Mouse (Mus musculus): ENCODE measurements around the gene Cygb. TPM values are rescaled to one million over a fixed set of nuclear protein-coding genes. Genes with fewer than 3 reads are reported as not detected.
"Not testable (repeated sequence)": the region's sequence is repeated elsewhere in the genome, so short reads cannot be mapped to it uniquely, and the experiment has no call there.

Cygb gene
- polyA plus RNA-seq, 1 experiment from 2014 or later = 19.6 TPM

DNA sequence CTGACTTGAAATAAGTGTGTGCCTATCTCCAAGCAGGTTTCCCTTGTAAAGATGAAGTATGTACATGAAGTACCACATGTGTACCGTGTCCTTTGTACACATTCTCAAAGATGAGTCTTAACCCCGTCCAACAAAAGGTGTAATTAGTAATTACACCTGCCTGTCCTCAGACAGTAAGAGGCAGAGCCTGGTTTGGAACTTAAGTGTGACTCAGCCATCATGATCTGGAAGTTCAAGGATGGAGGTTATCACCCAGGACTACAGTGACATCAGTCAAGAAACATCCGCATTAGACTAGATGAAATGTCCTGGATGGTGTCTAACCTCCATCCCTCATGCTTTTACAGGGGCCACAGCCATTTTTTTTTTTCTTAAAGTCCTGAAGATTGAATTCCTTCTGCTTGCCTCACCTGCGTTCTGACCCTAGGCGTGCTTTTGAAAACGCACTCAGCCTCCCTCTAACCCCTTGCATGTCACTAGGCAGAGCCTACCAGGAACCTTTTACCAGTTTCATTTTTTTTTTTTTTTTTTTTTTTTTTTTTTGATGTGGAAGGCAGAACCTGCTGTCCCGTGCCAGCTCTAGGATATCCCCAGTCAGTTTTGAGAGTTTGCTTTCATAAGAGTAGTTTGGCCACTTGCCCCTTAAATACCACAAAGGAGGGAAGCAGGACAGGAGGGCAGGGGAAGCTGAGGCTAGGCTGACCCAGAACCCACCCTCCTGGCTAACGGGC lies 23.8 kb upstream of the Cygb start:
- H3K4me2 ChIP-seq (ENCODE audit: low read depth, low read length) = no peak overlapping the region
- ATAC-seq (ENCODE audit: insufficient read depth, low FRiP score) = no peak
- H3K4me3 ChIP-seq (replicated peaks; ENCODE audit: low read length) = no peak overlapping the region
- no peak overlapping the region for H3K27ac ChIP-seq (ENCODE audit: low read length)
- peaks cover 16% of the 10 kb centered on the region for H3K4me1 ChIP-seq (ENCODE audit: control insufficient read depth, insufficient read depth, low read length)
- no peaks in the 10 kb centered on the region for H3K27me3 ChIP-seq (ENCODE audit: control insufficient read depth, insufficient read depth, low read length)
- no peak overlapping the region for H3K9ac ChIP-seq (ENCODE audit: low read length)
- 70% methylated on average over 8 of the region's 8 CpGs for WGBS
- peaks cover 19% of the 10 kb centered on the region for H3K36me3 ChIP-seq (ENCODE audit: control insufficient read depth, insufficient read depth, low read length)
- H3K9me3 ChIP-seq (replicated peaks; ENCODE audit: control insufficient read depth, low read length) = no peaks in the 10 kb centered on the region

DNA sequence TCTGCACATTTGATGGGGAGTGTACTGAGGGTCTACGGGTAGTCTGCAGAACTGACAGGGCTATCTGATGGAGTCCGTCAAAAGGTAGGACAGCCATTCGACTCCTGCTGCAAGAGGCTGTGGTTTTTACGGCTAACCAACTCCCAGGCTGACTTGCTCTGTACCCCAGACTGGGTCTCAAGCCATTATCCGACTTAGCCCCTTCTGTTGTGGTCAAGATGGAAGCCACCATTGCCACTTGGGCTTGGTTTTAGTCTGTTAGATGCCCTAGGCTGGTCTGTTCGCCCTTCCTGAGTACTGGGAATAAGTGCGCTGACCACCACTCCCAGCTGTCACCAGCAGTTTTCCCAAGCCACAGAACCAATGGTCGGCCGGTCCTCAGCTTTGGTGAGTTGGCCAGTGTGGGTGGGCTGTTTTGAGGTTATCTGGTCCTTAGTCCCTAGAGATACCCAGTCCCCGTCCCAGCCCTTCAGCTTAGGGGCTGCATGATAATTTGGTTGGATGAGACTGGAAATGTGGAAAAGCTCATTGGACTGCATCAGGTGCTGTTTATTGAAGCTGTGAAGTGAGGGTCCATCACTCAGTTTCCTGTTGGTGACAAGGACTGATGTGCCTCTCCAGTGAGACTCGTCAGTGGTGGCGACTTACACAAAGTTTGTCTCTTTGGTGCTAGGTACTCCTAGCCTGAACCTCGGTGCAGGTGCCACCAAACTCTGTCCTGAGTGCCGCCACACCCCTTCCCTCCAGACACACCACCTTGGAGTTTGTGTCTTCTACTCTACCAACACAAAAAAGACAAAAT lies 22.3 kb upstream of the Cygb start:
- Histone ChIP-seq H3K9ac (ENCODE audit: low read length) (no peak overlapping the region), H3K4me3 (replicated peaks; ENCODE audit: low read length) (no peak overlapping the region), H3K4me2 (ENCODE audit: low read depth, low read length) (no peak overlapping the region), H3K27ac (ENCODE audit: low read length) (no peak overlapping the region), H3K9me3 (replicated peaks; ENCODE audit: control insufficient read depth, low read length) (no peaks in the 10 kb centered on the region), H3K36me3 (ENCODE audit: control insufficient read depth, insufficient read depth, low read length) (peaks cover 19% of the 10 kb centered on the region), H3K27me3 (ENCODE audit: control insufficient read depth, insufficient read depth, low read length) (no peaks in the 10 kb centered on the region), H3K4me1 (ENCODE audit: control insufficient read depth, insufficient read depth, low read length) (peaks cover 18% of the 10 kb centered on the region)
- WGBS = 88% methylated on average over 14 of the region's 14 CpGs
- ATAC-seq (ENCODE audit: insufficient read depth, low FRiP score) = no peak

DNA sequence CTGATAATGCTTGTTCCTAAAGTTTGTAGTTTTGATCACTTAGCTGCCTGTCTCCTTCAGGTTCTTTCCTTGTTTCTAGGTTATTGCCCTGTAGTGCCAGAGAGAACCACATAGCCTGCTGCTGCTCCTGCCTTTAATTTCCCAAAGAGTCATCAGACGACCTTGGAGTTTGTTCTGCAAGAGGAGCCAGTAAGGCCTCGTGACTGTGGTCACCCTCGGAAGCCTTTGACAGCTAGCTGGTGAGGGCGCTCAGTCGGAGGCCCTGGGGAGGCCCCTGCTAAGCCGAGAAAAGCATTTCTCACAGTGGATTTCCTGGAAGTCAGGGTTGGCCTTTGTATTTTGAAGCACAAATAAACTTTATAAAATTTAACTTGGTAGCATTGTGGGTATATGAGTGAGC lies 21.3 kb upstream of the Cygb start:
- H3K4me1 ChIP-seq (ENCODE audit: control insufficient read depth, insufficient read depth, low read length) = peaks cover 18% of the 10 kb centered on the region
- H3K4me2 ChIP-seq (ENCODE audit: low read depth, low read length); H3K4me3 ChIP-seq (replicated peaks; ENCODE audit: low read length); H3K9ac ChIP-seq (ENCODE audit: low read length); H3K27me3 ChIP-seq (ENCODE audit: control insufficient read depth, insufficient read depth, low read length); ATAC-seq (ENCODE audit: insufficient read depth, low FRiP score); H3K9me3 ChIP-seq (replicated peaks; ENCODE audit: control insufficient read depth, low read length); H3K27ac ChIP-seq (ENCODE audit: low read length): not testable (repeated sequence)
- peaks cover 19% of the 10 kb centered on the region for H3K36me3 ChIP-seq (ENCODE audit: control insufficient read depth, insufficient read depth, low read length)
- WGBS = 72% methylated on average over 6 of the region's 6 CpGs

DNA sequence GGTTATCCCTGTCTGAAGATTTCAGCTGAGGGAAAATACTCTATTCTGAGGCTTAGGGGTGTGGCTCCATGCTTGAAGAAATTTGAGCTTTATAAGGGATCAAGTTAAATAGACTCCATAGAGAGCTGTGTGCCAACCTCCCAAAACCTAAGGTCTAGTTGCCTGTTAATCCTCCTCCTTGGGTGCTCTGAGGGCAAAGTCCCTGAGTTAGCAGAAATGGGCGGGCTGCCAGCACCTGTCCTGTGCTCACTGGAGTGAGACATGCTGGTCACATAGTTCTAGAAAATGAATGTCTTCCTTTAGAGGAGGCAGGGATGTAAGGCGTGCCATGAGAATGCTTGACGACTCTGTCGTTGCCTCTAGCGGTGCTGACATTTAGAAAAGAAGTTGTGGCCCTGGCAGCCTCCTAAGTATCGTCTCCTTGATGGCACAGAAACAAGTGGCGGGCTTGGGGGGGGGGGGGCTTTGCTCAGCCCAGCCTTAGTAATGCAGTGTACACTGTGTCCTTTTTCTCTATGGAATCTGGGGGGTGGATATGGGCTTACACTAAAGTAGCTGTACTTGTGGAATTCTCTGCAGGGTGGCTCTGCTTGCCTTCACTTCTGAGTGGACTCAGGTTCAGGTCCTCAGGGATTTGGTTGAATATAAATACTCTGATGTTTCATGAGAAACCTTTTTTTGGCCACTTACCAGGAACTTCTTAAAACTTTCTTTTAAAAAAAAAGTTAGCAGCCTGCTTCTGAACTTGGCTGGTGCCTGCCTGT lies 20.7 kb upstream of the Cygb start:
- Histone ChIP-seq H3K36me3 (ENCODE audit: control insufficient read depth, insufficient read depth, low read length) (peaks cover 19% of the 10 kb centered on the region), H3K4me3 (replicated peaks; ENCODE audit: low read length) (no peak overlapping the region), H3K4me1 (ENCODE audit: control insufficient read depth, insufficient read depth, low read length) (peaks cover 18% of the 10 kb centered on the region), H3K27ac (ENCODE audit: low read length) (no peak overlapping the region), H3K27me3 (ENCODE audit: control insufficient read depth, insufficient read depth, low read length) (no peaks in the 10 kb centered on the region), H3K9me3 (replicated peaks; ENCODE audit: control insufficient read depth, low read length) (no peaks in the 10 kb centered on the region), H3K9ac (ENCODE audit: low read length) (no peak overlapping the region), H3K4me2 (ENCODE audit: low read depth, low read length) (no peak overlapping the region)
- peak; percentile 15; the same call in 1 of the 2 replicates for ATAC-seq (ENCODE audit: insufficient read depth, low FRiP score)
- 66% methylated on average over 7 of the region's 7 CpGs for WGBS

DNA sequence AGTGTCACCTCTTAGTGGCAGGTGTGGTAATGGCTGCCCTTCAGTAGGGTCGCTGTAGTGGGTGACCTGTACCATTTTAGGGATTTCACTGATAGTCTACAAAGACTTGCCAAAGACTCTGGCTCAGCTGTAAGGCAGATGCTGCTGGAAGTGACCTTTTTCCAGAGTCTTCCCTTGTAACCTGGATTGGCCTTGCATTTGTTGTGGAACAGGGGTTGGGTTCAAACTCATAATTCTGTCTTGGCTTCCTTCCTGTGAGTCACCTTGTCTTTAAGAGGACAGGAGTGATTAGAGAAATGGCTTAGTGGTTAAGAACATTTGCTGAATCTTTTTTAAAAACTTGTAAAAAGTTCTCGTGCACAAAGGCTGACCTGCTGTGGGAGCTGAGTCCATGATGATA lies 19.3 kb upstream of the Cygb start:
- no peak overlapping the region; the same call in 1 of the 2 replicates for H3K9ac ChIP-seq (ENCODE audit: low read length)
- no peaks in the 10 kb centered on the region for H3K27me3 ChIP-seq (ENCODE audit: control insufficient read depth, insufficient read depth, low read length)
- no peak for ATAC-seq (ENCODE audit: insufficient read depth, low FRiP score)
- no peak overlapping the region for H3K27ac ChIP-seq (ENCODE audit: low read length)
- H3K4me2 ChIP-seq (ENCODE audit: low read depth, low read length) = peak overlapping the region; percentile 79; the same call in 1 of the 2 replicates
- peaks cover 19% of the 10 kb centered on the region for H3K36me3 ChIP-seq (ENCODE audit: control insufficient read depth, insufficient read depth, low read length)
- no peak overlapping the region for H3K4me3 ChIP-seq (replicated peaks; ENCODE audit: low read length)
- no peaks in the 10 kb centered on the region for H3K9me3 ChIP-seq (replicated peaks; ENCODE audit: control insufficient read depth, low read length)
- peaks cover 18% of the 10 kb centered on the region for H3K4me1 ChIP-seq (ENCODE audit: control insufficient read depth, insufficient read depth, low read length)
- WGBS = 74% methylated on average over 2 of the region's 2 CpGs

DNA sequence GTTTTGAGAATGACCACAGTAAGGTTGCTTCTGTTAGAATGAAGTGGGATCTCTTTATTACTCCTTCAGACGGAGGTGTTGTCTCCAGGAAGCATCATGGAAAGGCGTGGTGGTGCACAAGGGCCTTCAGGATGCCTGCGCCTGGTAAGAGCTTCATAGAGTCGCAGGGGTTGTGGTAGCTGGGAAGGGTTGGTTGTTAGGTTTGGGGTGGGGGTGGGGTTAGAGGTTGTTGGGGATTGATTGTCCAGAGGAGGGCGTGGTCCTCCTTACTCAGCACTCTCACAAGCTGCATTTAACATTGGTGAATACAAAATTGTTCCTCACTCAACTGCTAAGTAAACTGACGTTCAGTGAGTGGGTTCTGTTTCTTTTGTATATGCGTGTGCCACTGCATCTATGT lies 18.5 kb upstream of the Cygb start:
- Histone ChIP-seq H3K27ac (ENCODE audit: low read length) (no peak overlapping the region), H3K4me3 (replicated peaks; ENCODE audit: low read length) (peak overlapping the region; percentile 64), H3K4me1 (ENCODE audit: control insufficient read depth, insufficient read depth, low read length) (peaks cover 18% of the 10 kb centered on the region), H3K9me3 (replicated peaks; ENCODE audit: control insufficient read depth, low read length) (no peaks in the 10 kb centered on the region), H3K9ac (ENCODE audit: low read length) (peak overlapping the region; percentile 75), H3K36me3 (ENCODE audit: control insufficient read depth, insufficient read depth, low read length) (peaks cover 19% of the 10 kb centered on the region), H3K27me3 (ENCODE audit: control insufficient read depth, insufficient read depth, low read length) (no peaks in the 10 kb centered on the region), H3K4me2 (ENCODE audit: low read depth, low read length) (peak overlapping the region; percentile 79)
- ATAC-seq (ENCODE audit: insufficient read depth, low FRiP score) = no peak
- WGBS = 8% methylated on average over 7 of the region's 7 CpGs

DNA sequence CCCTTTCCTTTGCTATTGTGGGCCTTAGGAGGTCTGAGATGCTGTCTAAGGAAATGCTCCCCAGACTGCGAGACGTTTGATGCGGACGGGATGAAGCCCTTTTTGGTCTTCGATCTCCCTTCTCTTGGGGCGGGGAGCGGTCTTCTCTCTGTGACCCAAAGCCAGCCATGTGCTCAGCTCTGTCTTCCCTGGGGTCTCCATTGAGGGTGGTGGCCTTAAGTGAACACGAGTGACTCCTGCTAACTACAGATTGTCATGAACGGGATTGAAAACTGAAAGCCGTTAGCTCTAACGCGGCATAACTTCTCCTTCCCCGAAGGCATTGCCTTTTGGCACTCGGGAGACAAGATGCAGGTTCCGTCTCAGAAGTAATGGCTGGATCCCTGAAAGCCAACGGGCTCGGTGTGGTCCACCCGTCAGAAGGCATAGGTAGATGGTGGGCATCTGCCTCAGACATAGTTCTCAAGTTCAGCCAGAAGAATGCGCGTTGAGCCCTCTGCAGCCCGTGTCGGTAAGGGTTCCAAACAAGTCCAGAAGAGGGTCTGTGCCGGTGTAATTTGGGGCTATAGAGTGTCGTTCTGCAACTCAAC lies 17.8 kb upstream of the Cygb start:
- no peak for ATAC-seq (ENCODE audit: insufficient read depth, low FRiP score)
- WGBS = under 1% methylated on average over 24 of the region's 24 CpGs
- Histone ChIP-seq H3K9ac (ENCODE audit: low read length) (peak overlapping the region; percentile 75), H3K36me3 (ENCODE audit: control insufficient read depth, insufficient read depth, low read length) (peaks cover 16% of the 10 kb centered on the region), H3K27ac (ENCODE audit: low read length) (peak overlapping the region; percentile 11; the same call in 1 of the 2 replicates), H3K4me3 (replicated peaks; ENCODE audit: low read length) (peak overlapping the region; percentile 64), H3K4me2 (ENCODE audit: low read depth, low read length) (peak overlapping the region; percentile 79), H3K9me3 (replicated peaks; ENCODE audit: control insufficient read depth, low read length) (no peaks in the 10 kb centered on the region), H3K27me3 (ENCODE audit: control insufficient read depth, insufficient read depth, low read length) (no peaks in the 10 kb centered on the region), H3K4me1 (ENCODE audit: control insufficient read depth, insufficient read depth, low read length) (peaks cover 18% of the 10 kb centered on the region)

DNA sequence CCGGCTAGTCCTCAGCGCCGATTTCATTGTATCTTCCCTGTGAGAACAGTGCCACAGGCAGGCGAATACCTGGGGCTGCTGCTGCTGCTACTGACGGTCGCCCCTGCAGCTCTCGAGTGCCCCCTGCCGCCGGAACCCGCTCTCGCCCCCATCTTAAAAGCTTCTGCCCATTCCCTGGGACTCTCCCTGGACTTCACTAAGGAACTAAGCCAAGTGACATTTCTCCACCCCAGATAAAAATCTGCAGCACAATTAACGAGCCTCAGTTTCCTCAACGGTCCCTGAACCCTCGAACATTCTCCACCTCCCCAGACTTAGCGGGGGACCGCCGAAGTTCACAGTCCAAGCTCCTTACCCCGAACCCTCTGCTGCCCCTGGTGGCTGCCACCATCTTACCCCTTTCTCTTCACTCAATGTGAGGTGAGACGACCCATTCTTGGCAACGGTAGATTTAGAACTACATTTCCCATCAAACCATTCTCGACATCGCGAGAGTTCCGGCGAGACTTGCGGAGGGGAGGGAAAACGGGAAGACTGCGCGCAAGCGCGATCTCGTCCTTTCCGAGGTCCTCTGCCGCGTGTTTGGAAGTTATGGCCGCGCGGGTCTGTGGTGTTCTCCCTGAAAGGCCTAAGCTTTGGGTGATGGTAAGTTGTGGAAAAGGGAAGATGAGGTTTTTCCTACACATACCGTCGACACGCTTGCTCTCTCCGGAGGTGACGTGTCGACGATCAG lies 17.2 kb upstream of the Cygb start:
- Histone ChIP-seq H3K4me1 (ENCODE audit: control insufficient read depth, insufficient read depth, low read length) (peaks cover 18% of the 10 kb centered on the region), H3K36me3 (ENCODE audit: control insufficient read depth, insufficient read depth, low read length) (peaks cover 11% of the 10 kb centered on the region), H3K27ac (ENCODE audit: low read length) (peak overlapping the region; percentile 26; the same call in 1 of the 2 replicates), H3K4me3 (replicated peaks; ENCODE audit: low read length) (peak overlapping the region; percentile 64), H3K9me3 (replicated peaks; ENCODE audit: control insufficient read depth, low read length) (no peaks in the 10 kb centered on the region), H3K4me2 (ENCODE audit: low read depth, low read length) (peak overlapping the region; percentile 79), H3K9ac (ENCODE audit: low read length) (peak overlapping the region; percentile 75), H3K27me3 (ENCODE audit: control insufficient read depth, insufficient read depth, low read length) (no peaks in the 10 kb centered on the region)
- WGBS = under 1% methylated on average over 45 of the region's 45 CpGs
- ATAC-seq (ENCODE audit: insufficient read depth, low FRiP score) = peak; percentile 89

Measured in stomach, embryonic 16.5 days (tissue).